Mouse (Mus musculus): ENCODE data around the gene Limd2. TPM values are rescaled to one million over a fixed set of nuclear protein-coding genes. Genes with fewer than 3 reads are reported as not detected.

Limd2 gene
- polyA plus RNA-seq, 1 experiment from 2014 or later: 119 TPM

DNA sequence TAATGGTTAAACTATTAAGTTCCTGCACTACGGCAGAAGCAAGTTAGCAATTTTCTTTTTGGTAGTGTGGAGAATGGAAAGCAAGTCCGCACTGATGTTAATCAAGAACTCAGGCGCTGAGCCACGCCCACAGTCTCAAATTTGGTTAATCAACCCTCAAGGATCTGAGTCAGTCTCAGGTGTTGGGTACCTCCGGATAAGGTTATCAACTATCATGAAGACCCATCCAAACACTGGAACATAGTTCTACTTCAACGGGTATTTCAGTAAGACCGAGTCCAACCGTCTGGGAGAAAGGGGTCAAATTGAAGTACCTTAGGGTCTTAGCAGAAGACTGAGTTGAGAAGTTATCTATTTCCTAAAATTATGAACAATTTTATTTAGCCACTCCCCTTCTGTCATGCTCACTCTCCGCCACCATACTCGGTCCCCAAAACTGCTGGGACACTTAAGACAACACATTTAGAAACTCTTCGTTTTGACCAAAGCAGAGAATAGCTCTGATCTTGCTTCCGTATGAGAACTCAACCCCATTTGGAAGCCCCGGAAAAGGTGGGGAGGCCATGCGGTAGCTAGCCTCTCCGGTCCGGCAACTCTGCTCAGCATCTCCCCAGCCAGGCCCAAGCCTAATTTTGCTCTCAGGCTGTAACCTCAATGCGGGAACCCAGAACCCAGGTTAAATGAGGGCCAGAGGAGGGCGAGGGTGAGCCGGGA lies 32.2 kb upstream of the Limd2 start:
- H3K9ac ChIP-seq: peak overlapping the region; percentile 83
- H3K9me3 ChIP-seq: no peaks in the 10 kb centered on the region
- peaks cover 17% of the 10 kb centered on the region for H3K36me3 ChIP-seq
- H3K4me2 ChIP-seq: peak overlapping the region; percentile 89
- no peak for ATAC-seq (ENCODE audit: extremely low read depth, insufficient number of reproducible peaks, low FRiP score, low TSS enrichment)
- H3K4me1 ChIP-seq: peaks cover 33% of the 10 kb centered on the region
- H3K4me3 ChIP-seq: peak overlapping the region; percentile 67
- H3K27ac ChIP-seq (replicated peaks): peak overlapping the region; percentile 77
- WGBS: 9% methylated on average over 19 of the region's 19 CpGs
- no peaks in the 10 kb centered on the region for H3K27me3 ChIP-seq (replicated peaks)

DNA sequence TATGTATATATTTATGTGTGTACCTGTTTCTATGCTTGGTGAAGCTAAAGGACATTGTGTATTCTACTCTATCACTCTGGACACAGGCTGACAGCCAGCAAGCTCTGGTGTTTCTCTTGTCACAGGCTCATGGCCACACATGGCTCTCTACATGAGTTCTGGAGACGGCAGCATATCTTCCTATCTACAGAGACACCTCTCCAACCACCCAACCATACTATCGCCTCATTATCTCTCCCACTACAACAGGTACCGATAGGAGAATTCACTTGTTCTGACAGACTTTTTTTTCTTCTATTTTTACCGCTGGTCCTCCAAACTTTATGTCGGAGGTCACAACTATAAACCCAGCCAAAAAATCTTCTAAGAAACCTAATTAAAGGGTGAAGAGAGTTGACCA lies 31.6 kb upstream of the Limd2 start:
- H3K4me3 ChIP-seq: peak overlapping the region; percentile 67
- H3K36me3 ChIP-seq: peaks cover 12% of the 10 kb centered on the region
- no peak overlapping the region for H3K27ac ChIP-seq (replicated peaks)
- H3K9ac ChIP-seq: peak overlapping the region; percentile 83; the same call in 1 of the 2 replicates
- ATAC-seq (ENCODE audit: extremely low read depth, insufficient number of reproducible peaks, low FRiP score, low TSS enrichment): no peak
- WGBS: 58% methylated on average over 5 of the region's 5 CpGs
- H3K4me1 ChIP-seq: peaks cover 33% of the 10 kb centered on the region
- no peaks in the 10 kb centered on the region for H3K9me3 ChIP-seq
- no peaks in the 10 kb centered on the region for H3K27me3 ChIP-seq (replicated peaks)
- H3K4me2 ChIP-seq: peak overlapping the region; percentile 89

DNA sequence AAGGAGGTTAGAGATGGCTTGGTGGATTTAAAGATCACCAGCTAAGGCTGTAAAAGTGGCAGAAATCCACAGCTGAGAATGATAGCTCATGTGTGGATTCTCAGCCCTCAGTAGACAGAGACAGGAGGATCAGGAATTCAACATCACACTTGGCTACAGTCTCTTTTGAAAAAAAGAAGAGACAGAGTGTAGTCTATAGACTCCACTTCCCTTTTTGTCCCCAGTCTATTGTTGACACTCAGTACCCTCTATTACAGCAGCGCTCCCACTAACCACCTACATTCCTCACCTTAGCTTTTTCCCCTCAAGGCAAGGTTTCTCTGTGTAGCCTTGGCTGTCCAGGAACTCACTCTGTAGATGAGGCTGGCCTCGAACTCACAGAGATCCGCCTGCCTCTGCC lies 31.1 kb upstream of the Limd2 start:
- H3K27ac ChIP-seq (replicated peaks): no peak overlapping the region
- H3K4me1 ChIP-seq: peaks cover 33% of the 10 kb centered on the region
- WGBS: 95% methylated on average over 3 of the region's 3 CpGs
- peaks cover 8% of the 10 kb centered on the region for H3K36me3 ChIP-seq
- no peak for ATAC-seq (ENCODE audit: extremely low read depth, insufficient number of reproducible peaks, low FRiP score, low TSS enrichment)
- no peak overlapping the region for H3K9ac ChIP-seq
- H3K4me3 ChIP-seq: no peak overlapping the region
- peak overlapping the region; percentile 89; the same call in 1 of the 2 replicates for H3K4me2 ChIP-seq
- H3K27me3 ChIP-seq (replicated peaks): no peaks in the 10 kb centered on the region
- H3K9me3 ChIP-seq: no peaks in the 10 kb centered on the region

DNA sequence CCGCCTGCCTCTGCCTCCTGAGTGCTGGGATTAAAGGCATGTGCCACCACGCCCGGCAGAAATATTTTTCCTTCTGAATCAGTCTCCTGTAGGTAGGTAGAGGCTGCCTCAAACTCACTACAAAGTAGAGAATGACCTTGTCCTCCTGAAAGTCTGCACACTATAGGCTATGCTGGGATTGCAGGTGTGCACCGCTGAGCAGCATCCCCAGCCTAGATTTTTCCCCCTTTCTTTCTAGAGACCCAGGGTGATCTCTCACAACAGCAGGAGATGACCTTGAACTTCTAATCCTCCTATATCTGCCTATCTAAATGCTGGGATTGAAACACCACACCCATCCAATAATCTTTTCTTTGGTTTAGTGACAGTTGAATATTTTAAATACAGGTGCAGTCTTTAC lies 26.7 kb upstream of the Limd2 start:
- H3K4me3 ChIP-seq: no peak overlapping the region
- no peak overlapping the region for H3K9ac ChIP-seq
- no peak overlapping the region for H3K27ac ChIP-seq (replicated peaks)
- H3K9me3 ChIP-seq: no peaks in the 10 kb centered on the region
- H3K4me1 ChIP-seq: peaks cover 5% of the 10 kb centered on the region
- peaks cover 26% of the 10 kb centered on the region for H3K36me3 ChIP-seq
- ATAC-seq (ENCODE audit: extremely low read depth, insufficient number of reproducible peaks, low FRiP score, low TSS enrichment): no peak
- 81% methylated on average over 4 of the region's 4 CpGs for WGBS
- no peak overlapping the region for H3K4me2 ChIP-seq
- H3K27me3 ChIP-seq (replicated peaks): no peaks in the 10 kb centered on the region

DNA sequence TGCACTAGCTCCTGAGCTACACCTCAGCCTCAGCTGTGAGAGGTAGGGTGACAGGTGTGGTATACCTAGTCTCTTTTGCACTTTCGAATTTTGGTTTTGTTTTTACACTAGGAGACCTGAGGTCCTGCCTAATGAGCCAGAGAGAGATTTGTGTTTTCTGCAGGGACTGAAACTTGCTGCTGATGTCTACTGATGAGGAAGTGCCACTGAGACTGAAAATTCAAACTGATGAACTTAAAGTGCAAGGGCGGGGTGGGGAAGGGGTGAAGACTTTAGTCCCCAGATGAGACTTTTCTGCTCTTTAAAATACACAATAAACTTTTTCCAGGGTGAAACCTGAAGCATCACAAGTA lies 19.8 kb upstream of the Limd2 start:
- 88% methylated on average over 2 of the region's 2 CpGs for WGBS
- Histone ChIP-seq H3K36me3 (peaks cover 31% of the 10 kb centered on the region), H3K9me3 (no peaks in the 10 kb centered on the region), H3K4me3 (no peak overlapping the region), H3K27me3 (replicated peaks) (no peaks in the 10 kb centered on the region), H3K4me2 (no peak overlapping the region), H3K4me1 (peaks cover 11% of the 10 kb centered on the region), H3K9ac (no peak overlapping the region), H3K27ac (replicated peaks) (no peak overlapping the region)
- no peak for ATAC-seq (ENCODE audit: extremely low read depth, insufficient number of reproducible peaks, low FRiP score, low TSS enrichment)

DNA sequence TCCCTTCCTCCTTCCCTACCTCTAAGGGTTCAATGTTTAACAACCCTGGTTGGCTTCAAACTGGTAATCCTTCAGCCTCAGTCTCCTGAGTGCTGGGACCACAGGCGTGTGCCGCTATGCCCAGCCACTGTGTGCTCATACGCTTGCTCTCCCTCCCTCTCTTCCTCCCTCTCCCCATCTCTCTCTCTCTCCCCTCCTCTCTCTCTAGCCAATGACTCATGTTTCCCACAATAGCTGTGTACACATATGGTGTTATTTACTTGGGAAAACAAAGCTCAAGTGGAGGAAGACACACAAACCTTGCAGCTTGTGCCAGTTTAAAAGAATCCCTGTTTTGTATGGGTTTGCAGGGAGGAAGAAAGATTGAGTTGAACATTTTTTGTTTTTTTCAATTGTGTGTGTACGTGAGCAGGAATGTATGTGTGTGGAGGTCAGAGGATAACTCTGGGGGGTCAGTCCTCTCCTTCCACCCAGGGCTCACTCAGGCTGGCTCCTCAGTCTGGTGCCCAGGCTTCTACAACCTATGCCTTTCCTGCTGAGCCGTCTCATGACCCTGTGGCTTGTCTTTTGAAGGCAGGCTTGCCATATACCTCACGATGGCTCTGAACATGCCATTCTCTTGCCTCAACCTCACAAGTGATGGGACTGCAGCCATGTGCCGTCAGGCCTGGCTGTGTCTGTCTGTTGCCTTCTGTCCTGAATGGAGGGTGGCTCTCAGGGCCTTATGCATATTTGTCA lies 19.2 kb upstream of the Limd2 start:
- ATAC-seq (ENCODE audit: extremely low read depth, insufficient number of reproducible peaks, low FRiP score, low TSS enrichment): no peak
- Histone ChIP-seq H3K4me3 (no peak overlapping the region), H3K36me3 (peaks cover 27% of the 10 kb centered on the region), H3K9me3 (no peaks in the 10 kb centered on the region), H3K27ac (replicated peaks) (no peak overlapping the region), H3K27me3 (replicated peaks) (no peaks in the 10 kb centered on the region), H3K4me2 (no peak overlapping the region), H3K9ac (no peak overlapping the region), H3K4me1 (peaks cover 11% of the 10 kb centered on the region)
- WGBS: 63% methylated on average over 7 of the region's 7 CpGs

DNA sequence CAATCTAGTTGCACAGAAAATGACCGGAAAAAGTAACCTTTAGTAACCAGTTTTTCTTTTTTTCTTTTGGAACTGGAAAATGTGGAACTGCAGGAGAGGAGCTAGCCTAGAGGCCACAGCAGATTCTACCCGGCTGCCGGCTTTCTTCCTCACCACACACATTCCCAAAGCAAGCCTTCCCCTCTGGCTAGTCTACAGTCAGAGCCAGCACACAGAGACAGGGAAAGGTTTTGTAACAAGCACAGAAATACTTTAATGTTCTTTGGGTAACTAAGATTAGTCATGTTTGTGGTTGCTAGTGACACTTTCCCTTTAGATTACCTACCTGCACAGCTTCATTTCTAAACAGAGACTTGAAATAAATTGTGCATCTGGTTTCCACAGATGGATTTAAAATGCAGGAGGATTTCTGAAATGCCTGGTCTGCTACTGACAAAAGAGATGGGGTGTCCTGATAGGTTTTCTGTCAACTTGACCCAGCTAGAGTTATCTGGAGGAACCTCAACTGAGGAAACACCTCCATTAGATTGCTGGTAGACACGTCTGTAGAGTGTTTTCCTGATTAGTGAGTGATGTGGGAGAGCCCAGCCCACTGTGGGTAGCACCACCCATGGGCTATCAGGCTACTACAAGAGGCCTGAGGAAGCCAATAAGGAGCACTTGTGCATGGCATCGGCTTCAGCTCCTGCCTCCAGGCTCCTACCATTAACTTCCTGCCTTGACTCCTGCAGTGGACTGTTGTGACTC lies 17.5 kb upstream of the Limd2 start:
- no peak for ATAC-seq (ENCODE audit: extremely low read depth, insufficient number of reproducible peaks, low FRiP score, low TSS enrichment)
- Histone ChIP-seq H3K36me3 (peaks cover 16% of the 10 kb centered on the region; the same call in 1 of the 2 replicates), H3K4me1 (peaks cover 11% of the 10 kb centered on the region), H3K4me2 (no peak overlapping the region), H3K4me3 (no peak overlapping the region), H3K27me3 (replicated peaks) (no peaks in the 10 kb centered on the region), H3K9me3 (no peaks in the 10 kb centered on the region), H3K27ac (replicated peaks) (no peak overlapping the region), H3K9ac (no peak overlapping the region)
- WGBS: 55% methylated on average over 5 of the region's 5 CpGs

DNA sequence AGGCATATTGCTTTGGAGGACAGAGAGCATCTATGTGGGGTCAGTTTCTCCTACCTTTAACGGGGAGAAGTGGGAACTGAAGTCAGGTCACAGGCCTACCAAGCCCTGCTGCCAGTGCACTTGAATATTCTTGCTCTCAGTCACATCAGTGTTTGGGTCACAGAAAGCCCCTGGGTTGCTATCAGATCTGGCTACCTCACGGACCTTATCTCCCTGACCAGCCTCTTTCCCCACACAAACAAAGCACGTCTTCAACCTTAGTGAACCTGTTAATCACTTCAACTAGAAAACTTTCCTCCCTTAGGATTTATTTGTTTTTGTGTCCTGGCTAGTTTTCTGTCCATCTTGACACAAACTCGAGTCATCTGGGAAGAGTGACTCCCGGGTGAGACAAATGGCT lies 15.7 kb upstream of the Limd2 start:
- Histone ChIP-seq H3K4me3 (no peak overlapping the region), H3K27ac (replicated peaks) (no peak overlapping the region), H3K9ac (no peak overlapping the region), H3K27me3 (replicated peaks) (no peaks in the 10 kb centered on the region), H3K4me1 (peaks cover 11% of the 10 kb centered on the region), H3K4me2 (no peak overlapping the region), H3K36me3 (peaks cover 15% of the 10 kb centered on the region), H3K9me3 (no peaks in the 10 kb centered on the region)
- ATAC-seq (ENCODE audit: extremely low read depth, insufficient number of reproducible peaks, low FRiP score, low TSS enrichment): no peak
- WGBS: 52% methylated on average over 5 of the region's 5 CpGs

DNA sequence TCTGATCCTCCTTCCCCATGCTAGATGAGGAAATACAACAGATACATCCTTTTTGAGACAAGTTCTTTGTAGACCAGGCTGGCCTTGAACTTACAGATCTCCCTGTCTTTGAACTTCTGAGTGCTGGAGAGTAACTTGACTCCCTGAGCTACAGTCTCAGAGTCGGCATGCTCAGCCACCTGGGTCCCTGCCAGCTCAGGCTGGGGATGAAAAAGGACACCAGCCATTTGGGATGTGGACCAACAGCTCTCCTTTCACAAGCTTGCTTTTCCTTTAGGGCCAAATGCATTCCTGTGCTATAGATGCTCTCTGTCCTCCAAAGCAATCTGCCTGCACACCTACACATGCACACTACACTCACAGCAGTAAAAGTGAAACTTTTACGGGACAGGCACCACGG lies 14.4 kb upstream of the Limd2 start:
- ATAC-seq (ENCODE audit: extremely low read depth, insufficient number of reproducible peaks, low FRiP score, low TSS enrichment): no peak
- Histone ChIP-seq H3K27me3 (replicated peaks) (no peaks in the 10 kb centered on the region), H3K4me3 (no peak overlapping the region), H3K36me3 (peaks cover 21% of the 10 kb centered on the region), H3K9me3 (no peaks in the 10 kb centered on the region), H3K9ac (no peak overlapping the region), H3K4me1 (peaks cover 11% of the 10 kb centered on the region), H3K27ac (replicated peaks) (no peak overlapping the region), H3K4me2 (no peak overlapping the region)
- 62% methylated on average over 3 of the region's 3 CpGs for WGBS

DNA sequence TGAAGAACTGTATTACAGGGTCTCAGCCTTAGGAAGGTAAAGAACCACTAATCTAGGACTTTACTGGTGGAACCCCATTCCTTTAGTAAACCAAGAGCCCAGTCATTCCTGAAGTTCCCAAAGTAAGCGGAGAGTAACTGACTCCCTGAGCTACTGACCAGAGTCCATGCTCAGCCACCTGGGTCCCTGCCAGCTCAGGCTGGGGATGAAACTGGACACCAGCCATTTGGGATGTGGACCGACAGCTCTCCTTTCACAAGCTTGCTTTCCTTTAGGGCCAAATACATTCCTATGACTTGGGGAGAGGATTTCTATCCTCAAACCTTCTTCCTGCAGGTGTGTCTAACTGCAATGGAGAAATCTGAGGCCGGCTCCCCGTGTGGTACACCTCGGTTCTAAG lies 13.7 kb upstream of the Limd2 start:
- ATAC-seq (ENCODE audit: extremely low read depth, insufficient number of reproducible peaks, low FRiP score, low TSS enrichment): no peak
- Histone ChIP-seq H3K27me3 (replicated peaks) (no peaks in the 10 kb centered on the region), H3K4me3 (no peak overlapping the region), H3K9me3 (no peaks in the 10 kb centered on the region), H3K27ac (replicated peaks) (no peak overlapping the region), H3K9ac (no peak overlapping the region), H3K36me3 (peaks cover 25% of the 10 kb centered on the region), H3K4me2 (no peak overlapping the region), H3K4me1 (peaks cover 5% of the 10 kb centered on the region; the same call in 1 of the 2 replicates)
- 70% methylated on average over 5 of the region's 5 CpGs for WGBS

DNA sequence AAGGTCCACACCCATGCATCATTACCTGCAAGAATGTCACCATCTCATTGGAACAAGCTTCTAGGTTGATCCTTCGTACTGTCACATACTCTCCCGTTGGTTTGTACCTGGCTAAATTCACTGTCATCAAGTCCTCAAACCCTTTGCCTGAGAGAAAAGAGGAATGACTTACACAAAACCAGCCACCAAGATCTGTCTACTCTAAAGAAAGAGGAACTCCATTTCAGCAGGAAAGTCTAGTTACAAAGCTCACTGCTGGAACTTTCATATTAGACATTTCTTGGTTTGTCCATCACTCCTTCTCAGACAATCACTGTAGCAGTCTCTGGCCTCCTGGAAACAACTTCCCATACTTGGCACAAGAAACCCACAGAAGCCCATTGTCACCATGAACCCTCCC lies 12.6 kb upstream of the Limd2 start:
- H3K36me3 ChIP-seq: peaks cover 32% of the 10 kb centered on the region
- no peak overlapping the region for H3K9ac ChIP-seq
- H3K27ac ChIP-seq (replicated peaks): no peak overlapping the region
- no peak overlapping the region for H3K4me2 ChIP-seq
- ATAC-seq (ENCODE audit: extremely low read depth, insufficient number of reproducible peaks, low FRiP score, low TSS enrichment): no peak
- no peaks in the 10 kb centered on the region for H3K27me3 ChIP-seq (replicated peaks)
- no peak overlapping the region for H3K4me3 ChIP-seq
- H3K9me3 ChIP-seq: no peaks in the 10 kb centered on the region
- no peaks in the 10 kb centered on the region for H3K4me1 ChIP-seq
- 82% methylated on average over 2 of the region's 2 CpGs for WGBS
